Mouse (Mus musculus) neural tube, embryonic 15.5 days (tissue): ENCODE data around the gene Sugp1. TPM values are rescaled to one million over a fixed set of nuclear protein-coding genes. Genes with fewer than 3 reads are reported as not detected.
"Not testable (repeated sequence)": the region's sequence is repeated elsewhere in the genome, so short reads cannot be mapped to it uniquely, and the experiment has no call there.

Experiments used
- ATAC-seq: fragments of 200-750 bp; cut with Nextera tagmentation; 2 replicates; pipeline ENCODE4 v1.8.0; 2017; ENCODE audit warnings: mild to moderate bottlenecking, moderate TSS enrichment, moderate library complexity; ENCODE audit not compliant: low FRiP score
- H3K27ac ChIP-seq: fragments of 300-500 bp; sonication (generic); replicated peaks from 2 replicates; pipeline ENCODE4 v1.5.1; 2015; ENCODE audit warnings: mild to moderate bottlenecking, inconsistent platforms
- H3K27me3 ChIP-seq: fragments of 300-500 bp; sonication (generic); replicated peaks from 2 replicates; pipeline ENCODE4 v1.6.1; 2015; ENCODE audit warnings: inconsistent platforms
- H3K36me3 ChIP-seq: fragments of 300-500 bp; sonication (generic); 2 replicates; pipeline ENCODE4 v1.6.1; 2015; ENCODE audit warnings: inconsistent platforms
- H3K4me1 ChIP-seq: fragments of 300-500 bp; sonication (generic); 2 replicates; pipeline ENCODE4 v1.6.1; 2015; ENCODE audit warnings: inconsistent platforms
- H3K4me2 ChIP-seq: fragments of 300-500 bp; sonication (generic); 2 replicates; pipeline ENCODE4 v1.6.1; 2015; ENCODE audit warnings: inconsistent platforms, mild to moderate bottlenecking, moderate library complexity
- H3K4me3 ChIP-seq: fragments of 300-500 bp; sonication (generic); replicated peaks from 2 replicates; pipeline ENCODE4 v1.5.1; 2015; ENCODE audit warnings: mild to moderate bottlenecking, inconsistent platforms
- H3K9ac ChIP-seq: fragments of 300-500 bp; sonication (generic); replicated peaks from 2 replicates; pipeline ENCODE4 v1.6.1; 2015; ENCODE audit warnings: mild to moderate bottlenecking, inconsistent platforms
- H3K9me3 ChIP-seq: fragments of 300-500 bp; sonication (generic); replicated peaks from 2 replicates; pipeline ENCODE4 v1.6.1; 2016; ENCODE audit warnings: inconsistent platforms
- WGBS: fragments of 180-500 bp; shearing (Covaris S2); methylation state at CpG from one replicate; pipeline ENCODE4 v1.1.7; 2015; ENCODE audit warnings: mixed read lengths; 5-methylcytosine and 5-hydroxymethylcytosine counted together
- polyA plus RNA-seq: library from polyadenylated mRNA; unstranded; fragments of >200 nt; fragmentation: Nextera tagmentation; extraction: Ambion mirVana; gene quantifications from 2 replicates; pipeline ENCODE4 v1.2.1, GENCODE M21; 2015

Gene Sugp1
- polyA plus RNA-seq, result 57.2 and 57.5 TPM in 2 replicates

- H3K36me3 ChIP-seq, result no peaks in the 10 kb centered on the region
- H3K4me3 ChIP-seq, result peak within 1 kb of the TSS; percentile 98
- H3K4me2 ChIP-seq, result peak within 1 kb of the TSS; percentile 93
- H3K4me1 ChIP-seq, result peaks cover 41% of the 10 kb centered on the region
- peak within 1 kb of the TSS; percentile 93 for H3K9ac ChIP-seq
- under 1% methylated on average over 65 of the region's 65 CpGs for WGBS
- H3K27me3 ChIP-seq, result no peaks in the 10 kb centered on the region
- no peaks in the 10 kb centered on the region for H3K9me3 ChIP-seq
- peak; percentile 98 for ATAC-seq
- peak within 1 kb of the TSS; percentile 91 for H3K27ac ChIP-seq
Measured at GRCm38 (mm10) chr8:70042583-70043455, at the start of gene Sugp1, which contains the start of gene Mau2. Gene Sugp1, plus strand, starts transcription at chr8:70042813. Gene Mau2, minus strand, starts transcription at chr8:70042734.

GRCm38 (mm10) chr8:69995422-69995775 is 47.2 kb upstream of the Sugp1 start:
- H3K9ac ChIP-seq, result peak overlapping the region; percentile 75

DNA sequence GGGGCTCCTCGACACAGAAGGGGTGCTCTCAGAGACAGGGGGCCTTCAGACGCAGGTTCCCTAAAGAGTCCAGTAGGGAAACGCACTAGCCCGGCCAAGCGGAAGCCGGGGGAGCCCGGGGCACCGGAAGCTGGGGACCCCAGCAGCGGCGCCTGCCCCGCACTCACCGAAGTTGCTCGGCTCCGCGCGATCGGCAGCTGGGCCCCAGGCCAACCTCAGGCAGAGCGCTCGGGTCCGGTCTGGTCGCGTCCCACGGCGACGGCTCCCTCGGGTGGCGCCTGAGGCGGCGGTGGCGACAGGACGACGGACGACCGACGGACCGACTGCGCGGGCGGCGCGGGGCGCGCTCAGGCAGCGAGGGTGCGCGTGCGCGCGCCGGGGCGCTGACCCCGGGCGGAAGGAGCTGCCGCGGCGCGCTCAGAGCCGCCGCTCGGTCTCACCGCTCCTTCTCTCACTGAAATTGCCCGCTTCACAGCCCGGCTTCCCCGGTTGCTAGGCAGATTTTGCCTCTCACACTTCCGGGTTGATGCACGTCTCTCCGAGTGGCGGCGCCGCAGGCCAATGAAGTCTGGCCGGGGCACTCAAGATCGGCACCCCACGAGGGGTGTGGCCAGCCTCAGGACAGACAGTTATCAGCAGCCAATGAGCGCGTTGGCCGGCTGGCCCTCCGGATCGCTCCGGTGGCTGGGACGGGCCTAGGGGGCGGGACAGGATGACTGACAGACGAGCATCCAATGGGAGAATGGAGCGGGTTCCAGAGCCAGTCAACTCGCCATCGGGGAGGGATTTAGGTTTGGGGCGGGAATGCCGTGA is 46.6 kb upstream of the Sugp1 start, which contains the start of gene Gatad2a:
Gene Gatad2a, minus strand, starts transcription at position 609 of the 813 bp plus-strand sequence.
- H3K4me1 ChIP-seq, result peaks cover 20% of the 10 kb centered on the region
- H3K27ac ChIP-seq, result peak within 1 kb of the TSS; percentile 84
- ATAC-seq, result peak; percentile 100
- H3K27me3 ChIP-seq, result no peaks in the 10 kb centered on the region
- H3K9ac ChIP-seq, result peak within 1 kb of the TSS; percentile 75
- WGBS, result under 1% methylated on average over 85 of the region's 87 CpGs
- peak within 1 kb of the TSS; percentile 92 for H3K4me3 ChIP-seq
- peak within 1 kb of the TSS; percentile 94 for H3K4me2 ChIP-seq
- H3K9me3 ChIP-seq, result no peaks in the 10 kb centered on the region
- no peaks in the 10 kb centered on the region for H3K36me3 ChIP-seq

More at GRCm38 (mm10) chr8:69995422-69995775, 47.2 kb upstream of the Sugp1 start:
- Histone ChIP-seq H3K36me3 (no peaks in the 10 kb centered on the region), H3K27me3 (no peaks in the 10 kb centered on the region), H3K4me1 (peaks cover 20% of the 10 kb centered on the region), H3K9me3 (no peaks in the 10 kb centered on the region), H3K27ac (peak overlapping the region; percentile 80), H3K4me3 (peak overlapping the region; percentile 92), H3K4me2 (peak overlapping the region; percentile 94)
- WGBS, result 0% methylated on average over 7 of the region's 7 CpGs
- ATAC-seq, result no peak

- H3K4me1 ChIP-seq, result peaks cover 20% of the 10 kb centered on the region
- H3K27me3 ChIP-seq, result no peaks in the 10 kb centered on the region
- peak overlapping the region; percentile 92 for H3K4me3 ChIP-seq
- H3K27ac ChIP-seq, result peak overlapping the region; percentile 84
- H3K4me2 ChIP-seq, result peak overlapping the region; percentile 94
- WGBS, result 3% methylated on average over 33 of the region's 35 CpGs
- no peak for ATAC-seq
- no peaks in the 10 kb centered on the region for H3K36me3 ChIP-seq
- no peaks in the 10 kb centered on the region for H3K9me3 ChIP-seq
- H3K9ac ChIP-seq, result peak overlapping the region; percentile 70
Measured at GRCm38 (mm10) chr8:69996589-69997285, 45.9 kb upstream of the Sugp1 start.

- Histone ChIP-seq H3K27ac (no peak overlapping the region), H3K4me2 (no peak overlapping the region), H3K9me3 (no peaks in the 10 kb centered on the region), H3K4me3 (no peak overlapping the region), H3K36me3 (no peaks in the 10 kb centered on the region), H3K9ac (no peak overlapping the region), H3K27me3 (no peaks in the 10 kb centered on the region), H3K4me1 (peaks cover 20% of the 10 kb centered on the region)
- WGBS, result 97% methylated on average over 3 of the region's 3 CpGs
- no peak for ATAC-seq
Measured at GRCm38 (mm10) chr8:69998706-69999105, 43.9 kb upstream of the Sugp1 start.

GRCm38 (mm10) chr8:69999236-69999635 is 43.4 kb upstream of the Sugp1 start:
- H3K4me1 ChIP-seq, result peaks cover 17% of the 10 kb centered on the region
- no peaks in the 10 kb centered on the region for H3K36me3 ChIP-seq
- 94% methylated on average over 4 of the region's 4 CpGs for WGBS
- no peak for ATAC-seq
- no peak overlapping the region for H3K27ac ChIP-seq
- no peak overlapping the region for H3K4me2 ChIP-seq
- H3K9ac ChIP-seq, result no peak overlapping the region
- no peaks in the 10 kb centered on the region for H3K9me3 ChIP-seq
- no peak overlapping the region for H3K4me3 ChIP-seq
- H3K27me3 ChIP-seq, result no peaks in the 10 kb centered on the region

- Histone ChIP-seq H3K36me3 (no peaks in the 10 kb centered on the region), H3K27me3 (no peaks in the 10 kb centered on the region), H3K27ac (no peak overlapping the region), H3K9ac (no peak overlapping the region), H3K9me3 (no peaks in the 10 kb centered on the region), H3K4me2 (no peak overlapping the region), H3K4me1 (peaks cover 9% of the 10 kb centered on the region), H3K4me3 (no peak overlapping the region)
- 89% methylated on average over 2 of the region's 2 CpGs for WGBS
- ATAC-seq, result no peak
Measured at GRCm38 (mm10) chr8:70000226-70000625, 42.4 kb upstream of the Sugp1 start.

DNA sequence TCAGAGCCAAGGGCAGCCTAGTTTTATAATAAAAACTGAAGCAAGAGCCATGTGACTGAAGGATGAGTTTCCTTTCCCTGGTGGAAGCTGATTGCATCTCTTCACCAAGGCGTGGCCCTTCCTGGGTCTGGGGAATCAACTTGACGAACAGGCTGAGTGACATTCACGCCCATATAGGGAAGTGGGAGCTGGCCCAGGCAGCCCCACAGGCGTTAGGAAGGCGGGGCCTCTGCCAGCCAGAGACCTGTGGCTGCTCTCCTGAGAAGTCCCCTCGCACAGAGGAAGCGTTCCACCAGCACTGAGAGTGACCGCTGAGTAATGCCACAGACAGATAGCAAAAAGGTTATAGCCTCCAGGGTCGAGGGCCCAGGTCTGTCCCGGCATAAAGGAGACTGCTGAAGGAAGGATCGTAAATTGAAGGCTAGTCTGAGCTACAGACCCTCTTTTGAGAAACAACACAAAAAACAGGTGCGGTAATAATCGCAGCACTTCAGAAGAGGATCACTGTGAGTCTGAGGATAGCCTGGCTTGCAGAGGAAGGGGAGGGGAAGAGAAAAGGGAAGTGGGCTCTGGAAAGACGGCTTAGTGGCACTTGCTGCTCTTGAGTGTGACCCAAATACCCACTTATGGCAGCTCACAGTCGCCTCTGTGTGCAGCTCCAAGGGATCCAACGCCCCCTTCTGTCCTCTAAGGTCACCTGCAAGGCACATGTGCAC is 41.3 kb upstream of the Sugp1 start:
- H3K9ac ChIP-seq, result no peak overlapping the region
- H3K27me3 ChIP-seq, result no peaks in the 10 kb centered on the region
- 3% methylated on average over 16 of the region's 16 CpGs for WGBS
- peak overlapping the region; percentile 43 for H3K4me2 ChIP-seq
- no peaks in the 10 kb centered on the region for H3K36me3 ChIP-seq
- no peaks in the 10 kb centered on the region for H3K9me3 ChIP-seq
- no peak for ATAC-seq
- H3K4me1 ChIP-seq, result peaks cover 5% of the 10 kb centered on the region
- H3K27ac ChIP-seq, result no peak overlapping the region
- no peak overlapping the region for H3K4me3 ChIP-seq

DNA sequence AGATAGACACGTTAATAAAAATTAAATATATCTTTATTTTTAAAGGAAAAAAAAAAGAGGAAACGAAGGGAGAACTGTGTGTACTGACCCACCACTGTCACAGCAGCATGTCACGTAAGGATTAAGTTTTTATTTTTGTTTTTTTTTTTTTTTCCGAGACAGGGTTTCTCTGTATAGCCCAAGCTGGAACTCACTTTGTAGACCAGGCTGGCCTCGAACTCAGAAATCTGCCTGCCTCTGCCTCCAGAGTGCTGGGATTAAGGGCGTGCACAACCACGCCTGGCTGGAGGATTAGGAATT is 40.8 kb upstream of the Sugp1 start:
- not testable (repeated sequence) for H3K9ac ChIP-seq, H3K27ac ChIP-seq, H3K36me3 ChIP-seq, ATAC-seq, H3K27me3 ChIP-seq, H3K9me3 ChIP-seq, H3K4me3 ChIP-seq, H3K4me1 ChIP-seq, H3K4me2 ChIP-seq
- 47% methylated on average over 7 of the region's 7 CpGs for WGBS

- no peaks in the 10 kb centered on the region for H3K36me3 ChIP-seq
- no peak overlapping the region for H3K9ac ChIP-seq
- WGBS, result 64% methylated on average over 4 of the region's 4 CpGs
- no peak overlapping the region for H3K4me3 ChIP-seq
- H3K4me1 ChIP-seq, result no peaks in the 10 kb centered on the region; the same call in 1 of the 2 replicates
- H3K9me3 ChIP-seq, result no peaks in the 10 kb centered on the region
- ATAC-seq, result no peak
- no peaks in the 10 kb centered on the region for H3K27me3 ChIP-seq
- H3K27ac ChIP-seq, result no peak overlapping the region
- no peak overlapping the region for H3K4me2 ChIP-seq
Measured at GRCm38 (mm10) chr8:70003204-70003657, 39.4 kb upstream of the Sugp1 start.

GRCm38 (mm10) chr8:70004345-70004744 is 38.3 kb upstream of the Sugp1 start:
- no peak overlapping the region for H3K4me3 ChIP-seq
- H3K4me2 ChIP-seq, result no peak overlapping the region
- H3K27ac ChIP-seq, result no peak overlapping the region
- H3K27me3 ChIP-seq, result no peaks in the 10 kb centered on the region
- H3K9me3 ChIP-seq, result no peaks in the 10 kb centered on the region
- no peak for ATAC-seq
- no peak overlapping the region for H3K9ac ChIP-seq
- H3K4me1 ChIP-seq, result no peaks in the 10 kb centered on the region; the same call in 1 of the 2 replicates
- no peaks in the 10 kb centered on the region for H3K36me3 ChIP-seq
